Mouse (Mus musculus) lung, adult 2 months (tissue): ENCODE results near the gene Slc2a12. TPM values are rescaled to one million over a fixed set of nuclear protein-coding genes. Genes with fewer than 3 reads are reported as not detected.

Experiments used
- DNase-seq: peaks from one replicate; pipeline ENCODE4 v3.0.0; 2022
- H3K4me1 ChIP-seq: fragments of 200-500 bp; 2 replicates; pipeline ENCODE4 v1.6.1; 2011; ENCODE audit warnings: low read length; ENCODE audit not compliant: control insufficient read depth, insufficient read depth
- H3K4me3 ChIP-seq: fragments of 200-500 bp; replicated peaks from 2 replicates; pipeline ENCODE3; 2011; ENCODE audit warnings: low read depth, mild to moderate bottlenecking, control low read depth, low read length; ENCODE audit errors: extremely low read depth
- CTCF ChIP-seq: fragments of 200-500 bp; IDR thresholded peaks from 2 replicates; pipeline ENCODE4 v1.5.1; 2011; ENCODE audit warnings: mild to moderate bottlenecking, low read length, control low read depth; ENCODE audit not compliant: insufficient read depth
- POLR2A ChIP-seq: fragments of 200-500 bp; IDR thresholded peaks from 2 replicates; pipeline ENCODE4 v1.6.1; 2011; ENCODE audit warnings: low read depth, mild to moderate bottlenecking, control low read depth, low read length, borderline replicate concordance; ENCODE audit errors: extremely low read depth
- WGBS: fragments of 180-500 bp; shearing (Covaris S2); methylation state at CpG from one replicate; pipeline ENCODE4 v1.1.7; 2018; 5-methylcytosine and 5-hydroxymethylcytosine counted together
- polyA plus RNA-seq: library from polyadenylated mRNA; depleted of rRNA; stranded (reverse); fragments of >200 nt; gene quantifications from 2 replicates; pipeline ENCODE4 v1.2.3, GENCODE M21; 2012; rRNA removed

The Slc2a12 gene
- polyA plus RNA-seq, 1 experiment, result 5.5 TPM

- no peak for TF ChIP-seq CTCF
- TF ChIP-seq POLR2A, result no peak
- H3K4me1 ChIP-seq, result no peaks in the 10 kb centered on the region; the same call in 1 of the 2 replicates
- no peak overlapping the region for H3K4me3 ChIP-seq
- WGBS, result 44% methylated on average over 13 of the region's 13 CpGs
- DNase-seq, result no peak
Measured at GRCm38 (mm10) chr10:22746334-22747322, 101.8 kb downstream of the Slc2a12 start.

DNA sequence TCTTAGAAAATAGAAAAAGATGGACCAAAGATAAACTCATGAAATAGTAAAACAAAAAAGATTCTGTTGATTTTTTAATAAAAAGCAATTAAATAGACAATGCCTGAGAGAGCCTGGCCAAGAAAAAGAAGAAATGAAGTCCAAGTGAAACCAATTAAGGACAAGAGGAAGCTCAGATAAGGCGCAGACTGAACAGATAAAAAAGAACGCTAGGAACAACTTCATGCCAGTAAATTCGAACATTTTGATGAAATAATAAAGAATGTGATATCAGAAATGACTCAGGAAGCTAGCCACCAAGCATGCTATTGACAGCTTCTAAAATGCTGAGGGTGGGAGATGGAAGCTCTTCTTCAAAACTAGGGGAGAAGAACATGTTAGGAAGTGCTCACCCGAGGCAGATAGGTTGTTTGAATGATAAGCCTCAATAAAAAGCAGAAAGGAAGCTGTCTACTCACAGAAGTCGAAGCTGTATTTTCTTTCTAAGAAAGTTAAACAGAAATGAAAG is 106.4 kb downstream of the Slc2a12 start:
- H3K4me1 ChIP-seq, result no peaks in the 10 kb centered on the region; the same call in 1 of the 2 replicates
- WGBS, result 35% methylated on average over 5 of the region's 5 CpGs
- TF ChIP-seq CTCF (no peak), POLR2A (no peak)
- no peak overlapping the region for H3K4me3 ChIP-seq
- DNase-seq, result no peak

Other genes starting within 250 kb of the Slc2a12 start
- gene Tbpl1, start 86.9 kb downstream of the Slc2a12 start, polyA plus RNA-seq, result 23.4 and 36.4 TPM in 2 replicates
- gene Tcf21, start 175.2 kb downstream of the Slc2a12 start, polyA plus RNA-seq, result 190 and 228 TPM in 2 replicates